Mouse (Mus musculus): ENCODE data around the gene Ripply2.

- peak; percentile 31; the same call in 1 of the 2 replicates for TF ChIP-seq CTCF (IDR thresholded peaks at IDR 0.05; ENCODE audit: control insufficient read depth, insufficient read depth, insufficient replicate concordance, low read depth, low read length)
- no peak for TF ChIP-seq POLR2A (IDR thresholded peaks at IDR 0.05; ENCODE audit: control insufficient read depth, low read depth, low read length)
Observed at GRCm38 (mm10) chr9:87027423-87028084, 12.2 kb downstream of the Ripply2 start.

Data from testis, adult 2 months (tissue).